Mouse (Mus musculus) kidney, embryonic 16.5 days (tissue): Measurements from ENCODE around the gene Arrdc5. TPM values are rescaled to one million over a fixed set of nuclear protein-coding genes. Genes with fewer than 3 reads are reported as not detected.

ENCODE experiments used
- ATAC-seq: fragments of 200-750 bp; cut with Nextera tagmentation; 2 replicates; pipeline ENCODE4 v1.8.0; 2017; ENCODE audit warnings: moderate TSS enrichment; ENCODE audit not compliant: low FRiP score, low TSS enrichment
- H3K27ac ChIP-seq: fragments of 300-500 bp; sonication (generic); 2 replicates; pipeline ENCODE4 v1.5.1; 2014; ENCODE audit warnings: low read length
- H3K27me3 ChIP-seq: fragments of 300-500 bp; sonication (generic); 2 replicates; pipeline ENCODE4 v1.6.1; 2014; ENCODE audit warnings: low read length, control low read depth, mixed read lengths; ENCODE audit not compliant: insufficient read depth
- H3K36me3 ChIP-seq: fragments of 300-500 bp; sonication (generic); 2 replicates; pipeline ENCODE4 v1.6.1; 2014; ENCODE audit warnings: low read length, control low read depth, mixed read lengths; ENCODE audit not compliant: insufficient read depth
- H3K4me1 ChIP-seq: fragments of 300-500 bp; sonication (generic); 2 replicates; pipeline ENCODE4 v1.6.1; 2014; ENCODE audit warnings: low read length, control low read depth, mixed read lengths; ENCODE audit not compliant: insufficient read depth
- H3K4me2 ChIP-seq: fragments of 300-500 bp; sonication (generic); replicated peaks from 2 replicates; pipeline ENCODE4 v1.6.1; 2014; ENCODE audit warnings: low read depth, low read length
- H3K4me3 ChIP-seq: fragments of 300-500 bp; sonication (generic); 2 replicates; pipeline ENCODE4 v1.5.1; 2014; ENCODE audit warnings: mild to moderate bottlenecking, low read length
- H3K9ac ChIP-seq: fragments of 300-500 bp; sonication (generic); replicated peaks from 2 replicates; pipeline ENCODE4 v1.6.1; 2014; ENCODE audit warnings: low read length
- H3K9me3 ChIP-seq: fragments of 300-500 bp; sonication (generic); 2 replicates; pipeline ENCODE4 v1.6.1; 2016; ENCODE audit warnings: low read length, control low read depth
- WGBS: fragments of 180-500 bp; shearing (Covaris S2); extraction: QIAGEN DNeasy Blood & Tissue Kit; methylation state at CpG from one replicate; pipeline ENCODE4 v1.1.7; 2014; 5-methylcytosine and 5-hydroxymethylcytosine counted together
- polyA plus RNA-seq: library from polyadenylated mRNA; unstranded; fragments of >200 nt; fragmentation: Nextera tagmentation; extraction: Ambion mirVana; gene quantifications from 2 replicates; pipeline ENCODE4 v1.2.1, GENCODE M21; 2015

Gene Arrdc5
- polyA plus RNA-seq, 1 experiment from 2014 or later, result not detected

GRCm38 (mm10) chr17:56282802-56283201 is 17.3 kb downstream of the Arrdc5 start:
- no peak overlapping the region for H3K9ac ChIP-seq
- peaks cover 56% of the 10 kb centered on the region for H3K36me3 ChIP-seq
- 94% methylated on average over 4 of the region's 4 CpGs for WGBS
- no peak overlapping the region for H3K27ac ChIP-seq
- H3K4me1 ChIP-seq, result peaks cover 6% of the 10 kb centered on the region
- no peaks in the 10 kb centered on the region for H3K9me3 ChIP-seq
- no peak overlapping the region for H3K4me2 ChIP-seq
- H3K4me3 ChIP-seq, result no peak overlapping the region
- no peaks in the 10 kb centered on the region for H3K27me3 ChIP-seq
- no peak for ATAC-seq

GRCm38 (mm10) chr17:56281193-56281592 is 18.9 kb downstream of the Arrdc5 start:
- peaks cover 12% of the 10 kb centered on the region for H3K4me1 ChIP-seq
- H3K36me3 ChIP-seq, result peaks cover 51% of the 10 kb centered on the region
- no peak overlapping the region for H3K27ac ChIP-seq
- H3K4me2 ChIP-seq, result no peak overlapping the region
- WGBS, result 88% methylated on average over 12 of the region's 12 CpGs
- no peaks in the 10 kb centered on the region for H3K9me3 ChIP-seq
- no peak for ATAC-seq
- H3K4me3 ChIP-seq, result no peak overlapping the region
- no peaks in the 10 kb centered on the region for H3K27me3 ChIP-seq
- no peak overlapping the region for H3K9ac ChIP-seq

- H3K4me1 ChIP-seq, result peaks cover 17% of the 10 kb centered on the region
- H3K9ac ChIP-seq, result no peak overlapping the region
- H3K27me3 ChIP-seq, result no peaks in the 10 kb centered on the region
- no peaks in the 10 kb centered on the region for H3K9me3 ChIP-seq
- H3K4me3 ChIP-seq, result no peak overlapping the region
- WGBS, result 90% methylated on average over 12 of the region's 12 CpGs
- no peak overlapping the region for H3K4me2 ChIP-seq
- no peak overlapping the region for H3K27ac ChIP-seq
- no peak for ATAC-seq
- H3K36me3 ChIP-seq, result peaks cover 35% of the 10 kb centered on the region
Measured at GRCm38 (mm10) chr17:56279481-56280155, 20.5 kb downstream of the Arrdc5 start.

GRCm38 (mm10) chr17:56278340-56278739 is 21.7 kb downstream of the Arrdc5 start:
- Histone ChIP-seq H3K27me3 (no peaks in the 10 kb centered on the region), H3K9me3 (no peaks in the 10 kb centered on the region), H3K9ac (no peak overlapping the region), H3K4me2 (no peak overlapping the region), H3K36me3 (peaks cover 27% of the 10 kb centered on the region), H3K4me1 (peaks cover 22% of the 10 kb centered on the region), H3K4me3 (no peak overlapping the region), H3K27ac (peak overlapping the region; percentile 86; the same call in 1 of the 2 replicates)
- 93% methylated on average over 5 of the region's 5 CpGs for WGBS
- ATAC-seq, result no peak

- Histone ChIP-seq H3K36me3 (peaks cover 22% of the 10 kb centered on the region), H3K4me2 (peak overlapping the region; percentile 74), H3K27ac (peak overlapping the region; percentile 86), H3K9ac (no peak overlapping the region), H3K9me3 (no peaks in the 10 kb centered on the region), H3K4me1 (peaks cover 24% of the 10 kb centered on the region), H3K4me3 (no peak overlapping the region), H3K27me3 (no peaks in the 10 kb centered on the region)
- WGBS, result 45% methylated on average over 2 of the region's 2 CpGs
- ATAC-seq, result no peak
Measured at GRCm38 (mm10) chr17:56277567-56277893, 22.6 kb downstream of the Arrdc5 start.

GRCm38 (mm10) chr17:56276643-56277566 is 23.2 kb downstream of the Arrdc5 start, which contains the start of gene Ticam1:
Gene Ticam1 (minus strand): TSS chr17:56276786.
- H3K4me1 ChIP-seq, result peaks cover 24% of the 10 kb centered on the region
- H3K4me3 ChIP-seq, result peak within 1 kb of the TSS; percentile 70
- no peaks in the 10 kb centered on the region for H3K9me3 ChIP-seq
- 4% methylated on average over 17 of the region's 21 CpGs for WGBS
- no peaks in the 10 kb centered on the region for H3K27me3 ChIP-seq
- peak; percentile 95 for ATAC-seq
- peak within 1 kb of the TSS; percentile 77 for H3K9ac ChIP-seq
- H3K4me2 ChIP-seq, result peak within 1 kb of the TSS; percentile 74
- peak within 1 kb of the TSS; percentile 86 for H3K27ac ChIP-seq
- peaks cover 28% of the 10 kb centered on the region for H3K36me3 ChIP-seq

- peak overlapping the region; percentile 86 for H3K27ac ChIP-seq
- H3K4me3 ChIP-seq, result peak overlapping the region; percentile 70
- no peaks in the 10 kb centered on the region for H3K9me3 ChIP-seq
- WGBS, result 23% methylated on average over 5 of the region's 5 CpGs
- peak; percentile 44 for ATAC-seq
- no peaks in the 10 kb centered on the region for H3K27me3 ChIP-seq
- peak overlapping the region; percentile 74 for H3K4me2 ChIP-seq
- peaks cover 24% of the 10 kb centered on the region for H3K4me1 ChIP-seq
- peak overlapping the region; percentile 77 for H3K9ac ChIP-seq
- peaks cover 26% of the 10 kb centered on the region; the same call in 1 of the 2 replicates for H3K36me3 ChIP-seq
Measured at GRCm38 (mm10) chr17:56275842-56276480, 24.1 kb downstream of the Arrdc5 start.

- no peak overlapping the region for H3K9ac ChIP-seq
- no peak overlapping the region for H3K4me3 ChIP-seq
- WGBS, result 91% methylated on average over 5 of the region's 5 CpGs
- no peaks in the 10 kb centered on the region for H3K27me3 ChIP-seq
- H3K36me3 ChIP-seq, result peaks cover 24% of the 10 kb centered on the region
- no peak overlapping the region for H3K4me2 ChIP-seq
- H3K9me3 ChIP-seq, result no peaks in the 10 kb centered on the region
- peaks cover 30% of the 10 kb centered on the region for H3K4me1 ChIP-seq
- no peak overlapping the region for H3K27ac ChIP-seq
- no peak for ATAC-seq
Measured at GRCm38 (mm10) chr17:56273986-56274385, 26.1 kb downstream of the Arrdc5 start.

- Histone ChIP-seq H3K4me1 (peaks cover 30% of the 10 kb centered on the region), H3K27ac (no peak overlapping the region), H3K36me3 (peaks cover 24% of the 10 kb centered on the region), H3K9me3 (no peaks in the 10 kb centered on the region), H3K27me3 (no peaks in the 10 kb centered on the region), H3K4me3 (no peak overlapping the region), H3K4me2 (no peak overlapping the region), H3K9ac (no peak overlapping the region)
- ATAC-seq, result no peak
- 72% methylated on average over 7 of the region's 7 CpGs for WGBS
Measured at GRCm38 (mm10) chr17:56273482-56273881, 26.6 kb downstream of the Arrdc5 start.
